8 mouse cellular contexts compared by ENCODE assay signal in the genomic region with DNA sequence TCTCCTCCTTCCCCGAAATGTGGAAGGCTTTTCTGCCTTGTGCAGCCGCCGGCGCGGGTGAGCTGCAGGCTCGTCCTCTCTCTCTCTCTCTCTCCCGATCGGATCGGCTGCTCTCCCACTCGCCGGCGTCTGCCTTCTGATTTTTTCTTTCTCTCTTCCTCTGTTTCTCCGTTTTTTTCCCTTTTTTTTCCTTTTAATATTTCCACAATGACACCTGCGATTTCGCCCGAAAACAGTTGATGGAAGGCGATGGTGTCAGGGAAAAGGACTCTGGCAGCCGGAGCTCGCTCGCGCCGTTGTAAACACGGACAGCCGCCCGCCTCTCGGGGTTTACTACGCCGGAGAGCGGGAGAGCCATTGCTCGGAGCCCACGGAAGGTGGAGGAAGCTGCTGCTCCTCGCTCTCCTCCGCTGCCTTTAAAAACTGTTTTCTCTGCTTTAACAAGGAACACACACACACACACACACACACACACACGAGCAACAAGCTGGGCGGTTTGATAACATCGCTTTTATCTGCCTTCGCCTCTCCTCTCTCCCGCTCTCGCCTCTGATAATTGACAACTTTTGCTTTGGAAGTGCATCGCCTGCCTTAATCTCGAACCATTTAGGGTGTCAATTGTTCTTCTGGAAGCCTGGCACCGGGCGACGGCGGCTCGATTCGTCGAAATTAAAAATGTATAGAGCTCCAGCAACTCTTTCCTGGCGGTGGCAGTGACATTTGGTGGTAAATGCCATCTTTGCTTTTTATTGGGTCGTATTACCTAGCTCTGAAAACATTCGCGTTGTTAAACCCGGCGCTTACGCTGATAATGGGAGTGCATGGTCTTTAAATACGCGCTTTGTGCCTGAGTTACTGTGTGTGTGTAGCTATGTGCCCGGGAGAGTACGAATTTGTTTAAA. TPM values are rescaled to one million over a fixed set of nuclear protein-coding genes. Genes with fewer than 3 reads are reported as not detected.
DNase-seq lines count a peak whose midpoint lies in the region; ATAC-seq lines count a peak whose summit lies in the region.

No protein-coding gene starts in this region.

- WGBS in hindbrain, embryonic 12.5 days = under 1% methylated on average over 53 of the region's 59 CpGs
- WGBS in limb, embryonic 11.5 days = under 1% methylated on average over 59 of the region's 59 CpGs
- under 1% methylated on average over 58 of the region's 59 CpGs for WGBS in midbrain, embryonic 13.5 days
- WGBS in stomach, embryonic 15.5 days = under 1% methylated on average over 58 of the region's 59 CpGs

- peaks cover 48% of the 10 kb centered on the region for H3K36me3 ChIP-seq in erythroblast, embryonic 14.5 days (ENCODE audit: control insufficient read depth)
- no peaks in the 10 kb centered on the region for H3K36me3 ChIP-seq in hindbrain, embryonic 12.5 days
- no peaks in the 10 kb centered on the region for H3K36me3 ChIP-seq in limb, embryonic 11.5 days (ENCODE audit: control insufficient read depth, insufficient read depth, low read length)
- no peaks in the 10 kb centered on the region for H3K36me3 ChIP-seq in midbrain, embryonic 13.5 days
- H3K36me3 ChIP-seq in stomach, embryonic 15.5 days = no peaks in the 10 kb centered on the region

- ATAC-seq in CD4-positive, CD25-positive, alpha-beta regulatory T cell, adult 4 months = no peak
- ATAC-seq in hindbrain, embryonic 12.5 days (ENCODE audit: low FRiP score) = no peak
- no peak for ATAC-seq in limb, embryonic 11.5 days (ENCODE audit: insufficient number of reproducible peaks, low FRiP score, low TSS enrichment, low read depth)
- no peak for ATAC-seq in midbrain, embryonic 13.5 days
- ATAC-seq in stomach, embryonic 15.5 days (ENCODE audit: insufficient read depth, low FRiP score, low read depth) = no peak

- peak; percentile 64 for DNase-seq in CD4-positive, CD25-positive, alpha-beta regulatory T cell, adult 2 months (ENCODE audit: low read depth, low spot score)
- DNase-seq in ZHBTc4 (ENCODE audit: low read depth, low spot score) = peak; percentile 52
- DNase-seq in limb, embryonic 11.5 days (ENCODE audit: low spot score) = peak; percentile 66

- H3K27me3 ChIP-seq in erythroblast, embryonic 14.5 days (ENCODE audit: control insufficient read depth) = peaks cover 28% of the 10 kb centered on the region
- H3K27me3 ChIP-seq in hindbrain, embryonic 12.5 days = no peaks in the 10 kb centered on the region; the same call in 1 of the 2 replicates
- no peaks in the 10 kb centered on the region for H3K27me3 ChIP-seq in limb, embryonic 11.5 days (ENCODE audit: control insufficient read depth, insufficient read depth, low read length)
- H3K27me3 ChIP-seq in midbrain, embryonic 13.5 days = no peaks in the 10 kb centered on the region
- no peaks in the 10 kb centered on the region for H3K27me3 ChIP-seq in stomach, embryonic 15.5 days (replicated peaks)

- H3K4me1 ChIP-seq in erythroblast, embryonic 14.5 days (ENCODE audit: control insufficient read depth) = peaks cover 68% of the 10 kb centered on the region
- peaks cover 43% of the 10 kb centered on the region for H3K4me1 ChIP-seq in hindbrain, embryonic 12.5 days
- H3K4me1 ChIP-seq in limb, embryonic 11.5 days (ENCODE audit: control insufficient read depth, insufficient read depth, low read length) = peaks cover 22% of the 10 kb centered on the region
- H3K4me1 ChIP-seq in midbrain, embryonic 13.5 days (replicated peaks) = peaks cover 48% of the 10 kb centered on the region
- H3K4me1 ChIP-seq in stomach, embryonic 15.5 days = peaks cover 18% of the 10 kb centered on the region

- H3K9me3 ChIP-seq in erythroblast, embryonic 14.5 days (ENCODE audit: control insufficient read depth, low read length) = peaks cover 2% of the 10 kb centered on the region; the same call in 1 of the 2 replicates
- H3K9me3 ChIP-seq in hindbrain, embryonic 12.5 days (replicated peaks) = no peaks in the 10 kb centered on the region
- no peaks in the 10 kb centered on the region for H3K9me3 ChIP-seq in limb, embryonic 11.5 days (ENCODE audit: control insufficient read depth, low read length)
- H3K9me3 ChIP-seq in midbrain, embryonic 13.5 days = no peaks in the 10 kb centered on the region
- no peaks in the 10 kb centered on the region for H3K9me3 ChIP-seq in stomach, embryonic 15.5 days

- H3K27ac ChIP-seq in hindbrain, embryonic 12.5 days = peak overlapping the region; percentile 92
- peak overlapping the region; percentile 90 for H3K27ac ChIP-seq in limb, embryonic 11.5 days (replicated peaks; ENCODE audit: low read depth, low read length)
- H3K27ac ChIP-seq in midbrain, embryonic 13.5 days = peak overlapping the region; percentile 98
- peak overlapping the region; percentile 89 for H3K27ac ChIP-seq in stomach, embryonic 15.5 days

- H3K4me3 ChIP-seq in erythroblast, embryonic 14.5 days (replicated peaks) = peak overlapping the region; percentile 93
- peak overlapping the region; percentile 90 for H3K4me3 ChIP-seq in hindbrain, embryonic 12.5 days
- H3K4me3 ChIP-seq in limb, embryonic 11.5 days (ENCODE audit: low read depth, low read length) = peak overlapping the region; percentile 79
- H3K4me3 ChIP-seq in midbrain, embryonic 13.5 days (replicated peaks) = peak overlapping the region; percentile 87
- peak overlapping the region; percentile 80 for H3K4me3 ChIP-seq in stomach, embryonic 15.5 days (replicated peaks)

- peak overlapping the region; percentile 52 for H3K4me2 ChIP-seq in hindbrain, embryonic 12.5 days (replicated peaks)
- H3K4me2 ChIP-seq in limb, embryonic 11.5 days (ENCODE audit: low read depth, severe bottlenecking) = peak overlapping the region; percentile 80
- H3K4me2 ChIP-seq in midbrain, embryonic 13.5 days (replicated peaks) = peak overlapping the region; percentile 82
- H3K4me2 ChIP-seq in stomach, embryonic 15.5 days = peak overlapping the region; percentile 72

- H3K9ac ChIP-seq in hindbrain, embryonic 12.5 days = peak overlapping the region; percentile 93
- H3K9ac ChIP-seq in limb, embryonic 11.5 days (ENCODE audit: low read length) = peak overlapping the region; percentile 94
- H3K9ac ChIP-seq in midbrain, embryonic 13.5 days (replicated peaks) = peak overlapping the region; percentile 93
- H3K9ac ChIP-seq in stomach, embryonic 15.5 days = peak overlapping the region; percentile 83

RNA-seq across cellular contexts. Expression of gene Med13l, which starts 0.9 kb away (rescaled TPM):
- 10 to 100 TPM; 22.0 to 25.3 TPM for polyA plus RNA-seq in CD4-positive, CD25-positive, alpha-beta regulatory T cell, adult 4 months (2017; shearing (Covaris generic))
- polyA plus RNA-seq in erythroblast, embryonic 14.5 days (2012) = 2.3 and 3.5 TPM in 2 replicates
- polyA plus RNA-seq in hindbrain, embryonic 12.5 days (2016; fragmentation: Nextera tagmentation; extraction: Ambion mirVana) = 18.1 and 18.7 TPM in 2 replicates
- 15.1 and 16.5 TPM in 2 replicates for polyA plus RNA-seq in limb, embryonic 11.5 days (2014; fragmentation: Nextera tagmentation; extraction: Ambion mirVana)
- 16.8 and 16.9 TPM in 2 replicates for polyA plus RNA-seq in midbrain, embryonic 13.5 days (2015; fragmentation: Nextera tagmentation; extraction: Ambion mirVana)
- 10.7 and 11.5 TPM in 2 replicates for polyA plus RNA-seq in stomach, embryonic 15.5 days (2015; fragmentation: Nextera tagmentation; extraction: Ambion mirVana)
